Mouse (Mus musculus) A20 (cell line): ENCODE results near the gene Glyat.

Source experiments
- DNase-seq: peaks from one replicate; pipeline ENCODE4 v3.0.0-alpha.2; 2011; ENCODE audit warnings: low read depth, low spot score

Glyat gene

DNA sequence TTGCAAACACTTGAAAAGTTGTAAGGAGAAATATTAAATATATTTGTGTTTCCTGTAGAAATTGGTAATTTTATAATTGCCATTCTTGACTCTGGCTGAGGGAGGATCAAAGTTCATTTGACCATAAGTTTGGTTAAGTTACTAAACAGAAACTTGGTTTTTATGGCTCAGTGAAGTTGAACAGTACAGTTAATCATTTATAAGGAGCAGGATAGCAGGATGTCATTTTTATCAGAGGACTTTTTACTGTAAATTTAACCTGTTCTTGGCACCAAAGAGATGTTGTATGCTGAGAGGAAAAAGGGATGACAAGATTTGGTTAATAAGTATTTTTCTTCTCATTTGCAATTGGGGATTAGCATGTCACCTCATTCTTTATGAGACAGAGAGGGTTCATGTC is 51.5 kb downstream of the Glyat start:
- no peak for DNase-seq

GRCm38 (mm10) chr19:12685231-12685630 is 52.1 kb downstream of the Glyat start:
- no peak for DNase-seq

DNA sequence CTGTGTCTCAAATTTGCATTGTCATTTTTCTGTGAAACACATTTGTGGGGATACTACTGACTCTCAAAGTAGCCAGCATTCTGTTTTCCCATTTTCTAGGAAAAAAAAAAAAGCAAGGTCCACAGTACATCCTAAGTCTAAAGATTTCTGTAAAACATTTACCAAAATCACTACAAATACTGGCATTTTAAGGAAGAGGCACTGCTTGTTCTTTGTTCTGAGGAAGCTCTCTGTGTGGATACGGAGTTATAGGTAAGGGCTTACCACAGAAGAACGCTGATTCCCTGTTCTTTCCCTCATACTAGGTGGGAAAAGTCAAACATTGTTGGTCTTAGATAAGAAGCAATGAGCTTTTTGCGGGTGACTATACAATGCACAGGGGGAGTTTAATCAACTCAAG is 62.5 kb downstream of the Glyat start, which contains the start of gene Keg1:
TSS of gene Keg1 (plus strand) at position 197 of the 400 bp plus-strand sequence.
- no peak for DNase-seq

DNA sequence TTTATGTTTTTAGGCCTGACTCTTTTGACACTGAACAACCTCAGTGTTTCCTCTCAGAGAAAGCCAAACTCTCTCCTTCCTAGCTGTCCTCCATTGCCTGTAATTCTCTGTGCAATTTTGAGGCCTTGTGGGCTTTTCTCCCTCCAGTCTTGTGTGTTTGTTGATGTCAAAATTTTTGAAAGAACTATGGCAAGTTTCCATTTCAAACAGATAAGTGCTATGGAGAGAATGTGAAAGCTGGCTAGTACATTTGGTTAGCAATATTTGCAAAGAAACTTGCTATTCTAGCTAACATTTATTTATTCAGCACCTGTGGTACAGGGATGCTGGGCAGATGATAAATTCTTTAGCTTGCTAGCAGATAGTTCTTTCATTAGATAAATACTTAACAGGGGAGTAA is 63.1 kb downstream of the Glyat start:
- DNase-seq: no peak
